Mouse (Mus musculus) liver, embryonic 14.5 days (tissue): Measurements from ENCODE around the gene Phf3. TPM values are rescaled to one million over a fixed set of nuclear protein-coding genes. Genes with fewer than 3 reads are reported as not detected.
"Not testable (repeated sequence)": the region's sequence is repeated elsewhere in the genome, so short reads cannot be mapped to it uniquely, and the experiment has no call there.

Experiments
- ATAC-seq: fragments of 200-750 bp; cut with Nextera tagmentation; 2 replicates; pipeline ENCODE4 v1.8.0; 2017; ENCODE audit warnings: moderate number of reproducible peaks, mild to moderate bottlenecking, moderate library complexity; ENCODE audit not compliant: insufficient read depth
- DNase-seq, 3 experiments: peaks; one replicate each; pipeline ENCODE4 v3.0.0-alpha.2; 2012 to 2013; ENCODE audit warnings: low read depth in 3 of 3, low spot score in 3 of 3
- H3K27ac ChIP-seq: fragments of 300-500 bp; sonication (generic); 2 replicates; pipeline ENCODE4 v1.5.1; 2014; ENCODE audit warnings: moderate library complexity, mild to moderate bottlenecking, control low read depth, inconsistent platforms
- H3K27me3 ChIP-seq: fragments of 300-500 bp; sonication (generic); 2 replicates; pipeline ENCODE4 v1.6.1; 2014; ENCODE audit warnings: mild to moderate bottlenecking, low read length, moderate library complexity; ENCODE audit not compliant: control insufficient read depth, insufficient read depth
- H3K36me3 ChIP-seq: fragments of 300-500 bp; sonication (generic); replicated peaks from 2 replicates; pipeline ENCODE4 v1.6.1; 2014; ENCODE audit warnings: low read depth; ENCODE audit not compliant: control insufficient read depth, insufficient read depth
- H3K4me1 ChIP-seq, 2 experiments: fragments of 200-500 bp in 1 of 2; fragments of 300-500 bp in 1 of 2; sonication (generic) in 1 of 2; replicated peaks; 2 replicates each; pipeline ENCODE4 v1.6.1; 2012 to 2014; ENCODE audit warnings: antibody characterized with exemption in 1 of 2, inconsistent platforms in 1 of 2, low read length in 1 of 2; ENCODE audit not compliant: control insufficient read depth in 2 of 2, insufficient read depth in 2 of 2
- H3K4me2 ChIP-seq: fragments of 300-500 bp; sonication (generic); 2 replicates; pipeline ENCODE4 v1.6.1; 2014; ENCODE audit warnings: low read depth, mild to moderate bottlenecking, control low read depth, moderate library complexity
- H3K4me3 ChIP-seq, 2 experiments: fragments of 200-500 bp in 1 of 2; fragments of 300-500 bp in 1 of 2; sonication (generic) in 1 of 2; 2 replicates each; pipeline ENCODE4 v1.5.1; 2012 to 2014; ENCODE audit warnings: low read depth in 2 of 2, low read length in 2 of 2, mild to moderate bottlenecking in 2 of 2, control low read depth in 1 of 2, inconsistent platforms in 1 of 2, moderate library complexity in 1 of 2; ENCODE audit not compliant: insufficient read depth in 1 of 2
- H3K9ac ChIP-seq: fragments of 300-500 bp; sonication (generic); replicated peaks from 2 replicates; pipeline ENCODE4 v1.6.1; 2014; ENCODE audit warnings: mild to moderate bottlenecking, control low read depth, moderate library complexity
- H3K9me3 ChIP-seq: fragments of 300-500 bp; sonication (generic); 2 replicates; pipeline ENCODE4 v1.6.1; 2016; ENCODE audit warnings: low read length, mixed read lengths; ENCODE audit not compliant: control insufficient read depth
- CTCF ChIP-seq: IDR thresholded peaks from 2 replicates; pipeline ENCODE4 v1.5.1; 2016; ENCODE audit warnings: antibody characterized with exemption, low read depth, control low read depth
- EP300 ChIP-seq: IDR thresholded peaks from 2 replicates; pipeline ENCODE4 v1.6.1; 2016; ENCODE audit warnings: antibody characterized with exemption, low read depth
- WGBS: fragments of 180-500 bp; shearing (Covaris S2); extraction: QIAGEN DNeasy Blood & Tissue Kit; methylation state at CpG from one replicate; pipeline ENCODE4 v1.1.7; 2014; ENCODE audit not compliant: insufficient replicate concordance; 5-methylcytosine and 5-hydroxymethylcytosine counted together
- polyA plus RNA-seq, 2 experiments: library from polyadenylated mRNA; depleted of rRNA in 1 of 2; stranded (reverse) in 1 of 2; unstranded in 1 of 2; fragments of >200 nt; fragmentation: Nextera tagmentation in 1 of 2; extraction: Ambion mirVana in 1 of 2; gene quantifications; 2 replicates each; pipeline versions ENCODE4 v1.2.1 to v1.2.3; 2012 to 2014

Phf3 gene
- polyA plus RNA-seq, 2 experiments = 13.6 to 15.8 TPM

GRCm38 (mm10) chr1:30908797-30909196 lies 35.1 kb upstream of the Phf3 start:
- DNase-seq = no peak
- no peaks in the 10 kb centered on the region for H3K36me3 ChIP-seq
- no peak for ATAC-seq
- TF ChIP-seq EP300 = no peak
- no peak for TF ChIP-seq CTCF
- H3K9ac ChIP-seq = no peak overlapping the region
- no peak overlapping the region for H3K4me2 ChIP-seq
- H3K4me3 ChIP-seq = no peak overlapping the region
- H3K27ac ChIP-seq = no peak overlapping the region
- no peaks in the 10 kb centered on the region for H3K27me3 ChIP-seq
- H3K9me3 ChIP-seq = no peaks in the 10 kb centered on the region
- WGBS = 60% methylated on average over 4 of the region's 4 CpGs
- H3K4me1 ChIP-seq = 0 out of 4 replicates have a peak, but pooled peaks cover 0 to 1% of the 10 kb centered on the region in 2 experiments

GRCm38 (mm10) chr1:30903480-30904218 lies 29.9 kb upstream of the Phf3 start:
- no peaks in the 10 kb centered on the region for H3K36me3 ChIP-seq
- no peak overlapping the region for H3K4me2 ChIP-seq
- no peaks in the 10 kb centered on the region for H3K9me3 ChIP-seq
- 0 out of 4 replicates have a peak, but pooled peaks cover 0 to 2% of the 10 kb centered on the region in 2 experiments for H3K4me1 ChIP-seq
- 52% methylated on average over 3 of the region's 3 CpGs for WGBS
- DNase-seq (no peak), ATAC-seq (0 out of 2 replicates have a peak, but pooled peaks have one; percentile 28)
- no peak for TF ChIP-seq CTCF
- TF ChIP-seq EP300 = no peak
- no peak overlapping the region for H3K9ac ChIP-seq
- H3K27ac ChIP-seq = no peak overlapping the region
- H3K27me3 ChIP-seq = no peaks in the 10 kb centered on the region
- H3K4me3 ChIP-seq = no peak overlapping the region

GRCm38 (mm10) chr1:30898691-30899090 lies 25.0 kb upstream of the Phf3 start:
- no peaks in the 10 kb centered on the region for H3K36me3 ChIP-seq
- no peaks in the 10 kb centered on the region for H3K9me3 ChIP-seq
- WGBS = 49% methylated on average over 2 of the region's 2 CpGs
- H3K27me3 ChIP-seq = no peaks in the 10 kb centered on the region
- H3K4me3 ChIP-seq = no peak overlapping the region
- no peak overlapping the region for H3K27ac ChIP-seq
- H3K4me2 ChIP-seq = no peak overlapping the region
- H3K9ac ChIP-seq = no peak overlapping the region
- DNase-seq (no peak), ATAC-seq (no peak)
- no peaks in the 10 kb centered on the region for H3K4me1 ChIP-seq
- TF ChIP-seq EP300 = no peak
- TF ChIP-seq CTCF = no peak

GRCm38 (mm10) chr1:30895366-30895765 lies 21.6 kb upstream of the Phf3 start:
- DNase-seq, H3K27me3 ChIP-seq, H3K4me1 ChIP-seq, H3K36me3 ChIP-seq, H3K4me3 ChIP-seq, ATAC-seq, H3K9ac ChIP-seq, H3K9me3 ChIP-seq, H3K27ac ChIP-seq, H3K4me2 ChIP-seq: not testable (repeated sequence)

- not testable (repeated sequence) for H3K4me3 ChIP-seq, H3K9me3 ChIP-seq, H3K4me1 ChIP-seq, H3K27me3 ChIP-seq, H3K27ac ChIP-seq, DNase-seq, H3K9ac ChIP-seq, H3K4me2 ChIP-seq, ATAC-seq, H3K36me3 ChIP-seq
- WGBS = 83% methylated on average over 1 of the region's 1 CpGs
Observed at GRCm38 (mm10) chr1:30883806-30884205, 10.1 kb upstream of the Phf3 start.
